Mouse (Mus musculus): ENCODE measurements around the gene Kcnj1. TPM values are rescaled to one million over a fixed set of nuclear protein-coding genes. Genes with fewer than 3 reads are reported as not detected.
A peak's percentile ranks its signal among the peaks of the same experiment; 100 is the strongest.

Gene Kcnj1
- polyA plus RNA-seq, 1 experiment from 2014 or later = 19.2 TPM

GRCm38 (mm10) chr9:32349344-32349743 is 22.9 kb upstream of the Kcnj1 start:
- H3K27ac ChIP-seq (ENCODE audit: low read length) = no peak overlapping the region
- H3K4me3 ChIP-seq (ENCODE audit: low read length) = no peak overlapping the region
- H3K27me3 ChIP-seq (ENCODE audit: insufficient read depth, low read length) = peaks cover 25% of the 10 kb centered on the region
- no peaks in the 10 kb centered on the region for H3K36me3 ChIP-seq (ENCODE audit: insufficient read depth, low read length)
- 84% methylated on average over 10 of the region's 10 CpGs for WGBS
- H3K9ac ChIP-seq (replicated peaks; ENCODE audit: low read length) = no peak overlapping the region
- no peak overlapping the region for H3K4me2 ChIP-seq (replicated peaks; ENCODE audit: low read depth, low read length)
- peaks cover 11% of the 10 kb centered on the region for H3K4me1 ChIP-seq (ENCODE audit: insufficient read depth, low read length)
- ATAC-seq (ENCODE audit: low FRiP score, low TSS enrichment) = no peak
- no peaks in the 10 kb centered on the region for H3K9me3 ChIP-seq (ENCODE audit: low read length)

GRCm38 (mm10) chr9:32350332-32350731 is 22.0 kb upstream of the Kcnj1 start:
- ATAC-seq (ENCODE audit: low FRiP score, low TSS enrichment) = no peak
- H3K36me3 ChIP-seq (ENCODE audit: insufficient read depth, low read length) = no peaks in the 10 kb centered on the region
- H3K4me1 ChIP-seq (ENCODE audit: insufficient read depth, low read length) = 0 out of 2 replicates have a peak, but pooled peaks cover 4% of the 10 kb centered on the region
- H3K4me2 ChIP-seq (replicated peaks; ENCODE audit: low read depth, low read length) = no peak overlapping the region
- H3K27me3 ChIP-seq (ENCODE audit: insufficient read depth, low read length) = peaks cover 15% of the 10 kb centered on the region
- H3K9ac ChIP-seq (replicated peaks; ENCODE audit: low read length) = no peak overlapping the region
- no peak overlapping the region for H3K27ac ChIP-seq (ENCODE audit: low read length)
- H3K9me3 ChIP-seq (ENCODE audit: low read length) = no peaks in the 10 kb centered on the region
- WGBS = 6% methylated on average over 6 of the region's 6 CpGs
- H3K4me3 ChIP-seq (ENCODE audit: low read length) = no peak overlapping the region

- Histone ChIP-seq H3K36me3 (ENCODE audit: insufficient read depth, low read length) (no peaks in the 10 kb centered on the region), H3K9ac (replicated peaks; ENCODE audit: low read length) (no peak overlapping the region), H3K4me1 (ENCODE audit: insufficient read depth, low read length) (no peaks in the 10 kb centered on the region), H3K4me3 (ENCODE audit: low read length) (no peak overlapping the region), H3K4me2 (replicated peaks; ENCODE audit: low read depth, low read length) (no peak overlapping the region), H3K27me3 (ENCODE audit: insufficient read depth, low read length) (no peaks in the 10 kb centered on the region), H3K9me3 (ENCODE audit: low read length) (no peaks in the 10 kb centered on the region), H3K27ac (ENCODE audit: low read length) (no peak overlapping the region)
- no peak for ATAC-seq (ENCODE audit: low FRiP score, low TSS enrichment)
- 55% methylated on average over 1 of the region's 1 CpGs for WGBS
Measured at GRCm38 (mm10) chr9:32360770-32361169, 11.5 kb upstream of the Kcnj1 start.

GRCm38 (mm10) chr9:32368812-32369211 is 3.5 kb upstream of the Kcnj1 start:
- no peak overlapping the region for H3K4me3 ChIP-seq (ENCODE audit: low read length)
- no peak for ATAC-seq (ENCODE audit: low FRiP score, low TSS enrichment)
- no peak overlapping the region for H3K9ac ChIP-seq (replicated peaks; ENCODE audit: low read length)
- H3K36me3 ChIP-seq (ENCODE audit: insufficient read depth, low read length) = no peaks in the 10 kb centered on the region
- WGBS = 37% methylated on average over 2 of the region's 2 CpGs
- H3K9me3 ChIP-seq (ENCODE audit: low read length) = 0 out of 2 replicates have a peak, but pooled peaks cover 3% of the 10 kb centered on the region
- H3K27ac ChIP-seq (ENCODE audit: low read length) = no peak overlapping the region
- H3K4me2 ChIP-seq (replicated peaks; ENCODE audit: low read depth, low read length) = no peak overlapping the region
- no peaks in the 10 kb centered on the region for H3K27me3 ChIP-seq (ENCODE audit: insufficient read depth, low read length)
- H3K4me1 ChIP-seq (ENCODE audit: insufficient read depth, low read length) = no peaks in the 10 kb centered on the region

GRCm38 (mm10) chr9:32369388-32369787 is 2.9 kb upstream of the Kcnj1 start:
- H3K27ac ChIP-seq (ENCODE audit: low read length) = no peak overlapping the region
- peak; percentile 46; the same call in 1 of the 2 replicates for ATAC-seq (ENCODE audit: low FRiP score, low TSS enrichment)

GRCm38 (mm10) chr9:32373656-32374055 is 1.4 kb downstream of the Kcnj1 start:
- Histone ChIP-seq H3K9me3 (ENCODE audit: low read length) (no peaks in the 10 kb centered on the region), H3K27me3 (ENCODE audit: insufficient read depth, low read length) (no peaks in the 10 kb centered on the region), H3K4me3 (ENCODE audit: low read length) (no peak overlapping the region), H3K4me2 (replicated peaks; ENCODE audit: low read depth, low read length) (no peak overlapping the region), H3K27ac (ENCODE audit: low read length) (no peak overlapping the region), H3K36me3 (ENCODE audit: insufficient read depth, low read length) (no peaks in the 10 kb centered on the region), H3K9ac (replicated peaks; ENCODE audit: low read length) (no peak overlapping the region), H3K4me1 (ENCODE audit: insufficient read depth, low read length) (no peaks in the 10 kb centered on the region; the same call in 1 of the 2 replicates)
- ATAC-seq (ENCODE audit: low FRiP score, low TSS enrichment) = no peak
- 64% methylated on average over 6 of the region's 6 CpGs for WGBS

More at GRCm38 (mm10) chr9:32369388-32369787, 2.9 kb upstream of the Kcnj1 start:
- 55% methylated on average over 6 of the region's 6 CpGs for WGBS
- Histone ChIP-seq H3K4me1 (ENCODE audit: insufficient read depth, low read length) (no peaks in the 10 kb centered on the region), H3K4me3 (ENCODE audit: low read length) (no peak overlapping the region), H3K9me3 (ENCODE audit: low read length) (0 out of 2 replicates have a peak, but pooled peaks cover 3% of the 10 kb centered on the region), H3K27me3 (ENCODE audit: insufficient read depth, low read length) (no peaks in the 10 kb centered on the region), H3K4me2 (replicated peaks; ENCODE audit: low read depth, low read length) (no peak overlapping the region), H3K9ac (replicated peaks; ENCODE audit: low read length) (no peak overlapping the region), H3K36me3 (ENCODE audit: insufficient read depth, low read length) (no peaks in the 10 kb centered on the region)

- no peak overlapping the region for H3K9ac ChIP-seq (replicated peaks; ENCODE audit: low read length)
- no peak overlapping the region for H3K27ac ChIP-seq (ENCODE audit: low read length)
- H3K4me2 ChIP-seq (replicated peaks; ENCODE audit: low read depth, low read length) = no peak overlapping the region
- no peaks in the 10 kb centered on the region for H3K36me3 ChIP-seq (ENCODE audit: insufficient read depth, low read length)
- 55% methylated on average over 7 of the region's 7 CpGs for WGBS
- no peak overlapping the region for H3K4me3 ChIP-seq (ENCODE audit: low read length)
- H3K9me3 ChIP-seq (ENCODE audit: low read length) = no peaks in the 10 kb centered on the region
- H3K4me1 ChIP-seq (ENCODE audit: insufficient read depth, low read length) = no peaks in the 10 kb centered on the region; the same call in 1 of the 2 replicates
- no peaks in the 10 kb centered on the region for H3K27me3 ChIP-seq (ENCODE audit: insufficient read depth, low read length)
- no peak for ATAC-seq (ENCODE audit: low FRiP score, low TSS enrichment)
Measured at GRCm38 (mm10) chr9:32376031-32376430, 3.7 kb downstream of the Kcnj1 start.

- WGBS = 63% methylated on average over 5 of the region's 5 CpGs
- Histone ChIP-seq H3K9me3 (ENCODE audit: low read length) (no peaks in the 10 kb centered on the region), H3K27ac (ENCODE audit: low read length) (peak overlapping the region; percentile 51; the same call in 1 of the 2 replicates), H3K36me3 (ENCODE audit: insufficient read depth, low read length) (no peaks in the 10 kb centered on the region), H3K27me3 (ENCODE audit: insufficient read depth, low read length) (no peaks in the 10 kb centered on the region), H3K9ac (replicated peaks; ENCODE audit: low read length) (no peak overlapping the region), H3K4me1 (ENCODE audit: insufficient read depth, low read length) (no peaks in the 10 kb centered on the region; the same call in 1 of the 2 replicates), H3K4me3 (ENCODE audit: low read length) (no peak overlapping the region), H3K4me2 (replicated peaks; ENCODE audit: low read depth, low read length) (no peak overlapping the region)
- ATAC-seq (ENCODE audit: low FRiP score, low TSS enrichment) = no peak
Measured at GRCm38 (mm10) chr9:32376863-32377590, 4.7 kb downstream of the Kcnj1 start.

GRCm38 (mm10) chr9:32384906-32385305 is 12.6 kb downstream of the Kcnj1 start:
- Histone ChIP-seq H3K9ac (replicated peaks; ENCODE audit: low read length) (no peak overlapping the region), H3K27me3 (ENCODE audit: insufficient read depth, low read length) (no peaks in the 10 kb centered on the region), H3K4me2 (replicated peaks; ENCODE audit: low read depth, low read length) (no peak overlapping the region), H3K4me1 (ENCODE audit: insufficient read depth, low read length) (peaks cover 7% of the 10 kb centered on the region; the same call in 1 of the 2 replicates), H3K27ac (ENCODE audit: low read length) (peak overlapping the region; percentile 25; the same call in 1 of the 2 replicates), H3K36me3 (ENCODE audit: insufficient read depth, low read length) (no peaks in the 10 kb centered on the region), H3K9me3 (ENCODE audit: low read length) (no peaks in the 10 kb centered on the region), H3K4me3 (ENCODE audit: low read length) (no peak overlapping the region)
- ATAC-seq (ENCODE audit: low FRiP score, low TSS enrichment) = peak; percentile 66
- WGBS = 65% methylated on average over 4 of the region's 4 CpGs

- peaks cover 7% of the 10 kb centered on the region; the same call in 1 of the 2 replicates for H3K4me1 ChIP-seq (ENCODE audit: insufficient read depth, low read length)
- no peak overlapping the region for H3K4me3 ChIP-seq (ENCODE audit: low read length)
- no peak overlapping the region for H3K9ac ChIP-seq (replicated peaks; ENCODE audit: low read length)
- WGBS = 86% methylated on average over 1 of the region's 1 CpGs
- H3K27me3 ChIP-seq (ENCODE audit: insufficient read depth, low read length) = no peaks in the 10 kb centered on the region
- H3K36me3 ChIP-seq (ENCODE audit: insufficient read depth, low read length) = no peaks in the 10 kb centered on the region
- no peak overlapping the region for H3K27ac ChIP-seq (ENCODE audit: low read length)
- no peak for ATAC-seq (ENCODE audit: low FRiP score, low TSS enrichment)
- H3K9me3 ChIP-seq (ENCODE audit: low read length) = no peaks in the 10 kb centered on the region
- H3K4me2 ChIP-seq (replicated peaks; ENCODE audit: low read depth, low read length) = no peak overlapping the region
Measured at GRCm38 (mm10) chr9:32388120-32388519, 15.8 kb downstream of the Kcnj1 start.
